Mouse (Mus musculus) layer of hippocampus, adult 6 months (tissue): ENCODE data around the gene Arhgap33. TPM values are rescaled to one million over a fixed set of nuclear protein-coding genes. Genes with fewer than 3 reads are reported as not detected.

Source experiments
- long read RNA-seq, 2 experiments: library from polyadenylated mRNA; unstranded; transcript quantifications; one replicate each; pipeline ENCODE4 v2.0.0; 2019 to 2020
- microRNA-seq: library from miRNA; unstranded; fragments of <30 nt; microRNA quantifications from one replicate; pipeline ENCODE4 v1.2.0, GENCODE M21; 2020
- polyA plus RNA-seq: library from polyadenylated mRNA; unstranded; fragments of <200 nt; fragmentation: Nextera tagmentation; gene quantifications from 2 replicates; pipeline ENCODE4 v1.2.3, GENCODE M21; 2021

The Arhgap33 gene
- 43.0 and 61.1 TPM in 2 replicates for polyA plus RNA-seq
- long read RNA-seq, experiment 1, full-length matches to known transcripts, result 1 of 11 reads
- long read RNA-seq, experiment 1, partial matches to known transcripts, result 4 of 11 reads
- long read RNA-seq, experiment 1, other reads (novel, unspliced or antisense), result 6 of 11 reads
- long read RNA-seq, experiment 2, full-length matches to known transcripts, result 5 of 14 reads
- long read RNA-seq, experiment 2, partial matches to known transcripts, result 9 of 14 reads
- long read RNA-seq, experiment 2, other reads (novel, unspliced or antisense), result 0 of 14 reads

DNA sequence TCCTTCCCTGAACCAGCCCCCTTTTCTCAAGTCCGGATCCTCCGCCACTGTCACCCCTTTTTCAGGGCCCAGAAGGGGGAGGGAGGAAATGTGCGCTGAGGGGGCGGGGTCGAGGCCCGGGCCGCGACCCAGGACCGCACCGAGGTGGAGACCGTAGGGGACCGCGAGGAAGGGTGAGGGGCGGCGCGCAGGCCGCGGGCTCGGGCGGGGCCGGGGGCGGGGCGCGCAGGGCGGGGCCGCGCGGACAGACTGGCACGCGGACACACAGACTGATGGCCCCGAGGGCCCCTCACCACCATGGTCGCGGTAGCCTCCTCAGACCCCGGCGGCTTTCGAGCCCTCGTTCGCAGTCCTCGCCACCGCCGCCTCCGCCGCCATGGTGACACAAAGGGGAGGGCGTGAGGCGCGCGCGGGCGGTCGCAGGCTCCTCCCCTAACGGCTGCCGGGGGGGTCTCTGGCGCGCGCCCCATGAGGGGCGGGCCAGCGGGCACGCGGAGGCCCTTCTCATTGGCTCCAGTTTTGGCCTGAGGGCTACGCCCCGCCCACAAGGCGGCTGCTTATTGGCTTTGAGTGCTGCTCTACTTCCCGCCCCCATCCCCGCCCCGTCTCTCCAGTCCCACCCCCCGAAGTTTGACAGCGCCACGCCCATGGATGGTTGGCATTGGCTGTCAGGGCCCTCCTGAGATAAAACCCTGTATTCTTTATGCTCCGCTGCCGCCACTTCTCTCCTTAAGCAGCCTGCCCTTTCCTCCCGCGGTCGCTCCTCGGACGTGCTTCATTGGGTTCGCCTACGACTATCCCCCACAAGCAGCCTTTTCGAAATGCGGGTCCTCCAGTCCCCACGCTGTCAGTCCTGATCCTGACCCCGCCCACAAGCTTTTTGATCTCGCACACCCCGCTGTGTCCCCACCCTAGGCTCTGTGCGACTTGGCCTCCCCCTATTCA lies at the start of gene Arhgap33:
Arhgap33 (minus strand) TSS at position 428 of the 945 bp plus-strand sequence.

DNA sequence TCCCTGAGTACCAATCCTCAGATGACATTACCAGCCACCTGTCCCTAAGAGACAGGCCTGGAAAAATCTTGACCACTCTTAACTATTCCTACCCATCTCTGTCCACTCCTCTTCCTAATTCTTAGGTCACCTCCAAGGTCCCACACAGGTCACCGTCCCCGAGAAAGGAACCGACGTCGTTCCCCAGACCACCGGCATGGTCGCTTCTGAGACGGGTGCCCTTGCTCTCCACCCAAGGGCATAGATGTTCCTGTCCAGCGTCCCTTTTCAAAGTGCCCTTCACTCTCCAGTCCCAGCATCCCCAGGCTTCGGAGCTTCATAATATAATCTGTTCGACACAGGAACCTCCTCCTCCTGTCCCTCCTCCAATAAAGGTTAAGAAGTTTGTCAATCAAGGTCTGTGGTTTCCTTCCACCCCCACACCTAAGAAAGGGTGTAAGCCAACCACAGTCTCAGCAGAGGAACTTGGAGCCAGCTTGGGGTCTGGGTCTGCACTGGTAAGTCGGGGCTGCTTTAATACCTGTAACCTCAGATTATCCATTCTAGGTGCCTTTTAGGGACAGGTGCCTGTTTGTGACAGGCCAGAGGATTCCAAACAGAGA lies 30.2 kb upstream of the Arhgap33 start, which contains the start of gene Igflr1:
Igflr1 (plus strand) TSS at position 458 of the 602 bp plus-strand sequence.

DNA sequence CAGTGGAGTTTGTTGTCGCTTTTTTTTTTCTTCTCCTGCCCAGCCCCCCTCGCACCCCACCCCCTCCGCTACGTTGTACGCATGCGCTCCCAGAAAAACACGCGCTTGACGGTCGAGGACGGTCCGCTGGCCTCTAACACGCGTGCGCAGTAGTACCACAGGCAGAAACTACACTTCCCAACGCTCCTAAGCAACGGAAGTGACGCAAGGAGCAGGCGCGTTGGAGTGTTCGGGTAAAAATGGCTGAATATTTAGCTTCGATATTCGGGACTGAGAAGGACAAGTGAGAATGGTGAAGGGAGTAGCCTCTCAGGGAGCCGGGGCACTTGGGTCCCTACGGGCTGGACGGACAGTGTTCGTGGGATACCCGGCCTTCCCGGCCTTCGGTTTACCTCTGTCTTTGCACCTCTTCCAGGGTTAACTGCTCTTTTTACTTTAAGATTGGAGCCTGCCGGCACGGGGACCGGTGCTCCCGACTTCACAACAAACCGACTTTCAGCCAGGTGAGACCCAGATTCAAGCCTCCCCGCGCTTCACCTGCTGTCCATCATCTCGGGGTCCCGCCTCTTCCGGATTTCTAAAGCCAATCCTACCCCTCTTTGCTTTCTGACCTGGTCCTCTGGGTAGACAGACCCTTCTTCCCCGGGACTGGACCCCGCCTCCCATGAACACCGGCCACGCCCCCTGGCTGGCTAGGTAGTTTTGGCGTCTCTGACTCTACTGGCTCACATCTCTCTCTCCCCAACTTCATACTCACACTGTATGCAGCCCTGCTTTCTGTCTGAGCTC lies 28.5 kb upstream of the Arhgap33 start, which contains the start of the genes U2af1l4, Gm49396 and Psenen:
U2af1l4 (plus strand) TSS at position 185 of the 789 bp plus-strand sequence.
Gm49396 (plus strand) TSS at position 228 of the 789 bp plus-strand sequence.
Psenen (minus strand) TSS at position 511 of the 789 bp plus-strand sequence.

DNA sequence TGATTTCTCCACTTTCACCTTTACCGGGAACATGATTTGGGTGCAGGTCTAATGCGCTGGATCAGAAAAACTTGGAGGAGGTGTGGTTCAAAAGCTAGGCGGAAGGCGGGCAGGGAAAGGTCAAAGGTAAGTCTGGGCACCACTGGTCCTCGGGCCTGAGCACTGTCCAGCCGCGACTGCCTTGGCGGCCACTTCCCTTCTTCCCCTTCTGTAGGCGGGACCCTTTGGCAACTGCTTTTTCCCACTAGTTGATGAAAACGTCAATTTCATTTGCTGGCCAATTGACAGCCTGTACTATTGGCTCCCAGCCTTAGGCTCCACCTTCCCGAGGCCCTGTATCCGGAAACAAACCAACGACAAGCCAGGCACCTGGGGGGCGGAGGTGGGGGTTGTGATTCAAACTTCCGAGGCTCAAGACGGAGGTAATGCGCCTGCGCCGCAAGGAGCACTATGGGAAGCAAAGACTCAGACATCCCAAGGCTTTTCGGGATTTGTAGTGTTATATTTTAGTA lies 24.6 kb upstream of the Arhgap33 start, which contains the start of gene Lin37:
Lin37 (minus strand) TSS at position 396 of the 512 bp plus-strand sequence.

DNA sequence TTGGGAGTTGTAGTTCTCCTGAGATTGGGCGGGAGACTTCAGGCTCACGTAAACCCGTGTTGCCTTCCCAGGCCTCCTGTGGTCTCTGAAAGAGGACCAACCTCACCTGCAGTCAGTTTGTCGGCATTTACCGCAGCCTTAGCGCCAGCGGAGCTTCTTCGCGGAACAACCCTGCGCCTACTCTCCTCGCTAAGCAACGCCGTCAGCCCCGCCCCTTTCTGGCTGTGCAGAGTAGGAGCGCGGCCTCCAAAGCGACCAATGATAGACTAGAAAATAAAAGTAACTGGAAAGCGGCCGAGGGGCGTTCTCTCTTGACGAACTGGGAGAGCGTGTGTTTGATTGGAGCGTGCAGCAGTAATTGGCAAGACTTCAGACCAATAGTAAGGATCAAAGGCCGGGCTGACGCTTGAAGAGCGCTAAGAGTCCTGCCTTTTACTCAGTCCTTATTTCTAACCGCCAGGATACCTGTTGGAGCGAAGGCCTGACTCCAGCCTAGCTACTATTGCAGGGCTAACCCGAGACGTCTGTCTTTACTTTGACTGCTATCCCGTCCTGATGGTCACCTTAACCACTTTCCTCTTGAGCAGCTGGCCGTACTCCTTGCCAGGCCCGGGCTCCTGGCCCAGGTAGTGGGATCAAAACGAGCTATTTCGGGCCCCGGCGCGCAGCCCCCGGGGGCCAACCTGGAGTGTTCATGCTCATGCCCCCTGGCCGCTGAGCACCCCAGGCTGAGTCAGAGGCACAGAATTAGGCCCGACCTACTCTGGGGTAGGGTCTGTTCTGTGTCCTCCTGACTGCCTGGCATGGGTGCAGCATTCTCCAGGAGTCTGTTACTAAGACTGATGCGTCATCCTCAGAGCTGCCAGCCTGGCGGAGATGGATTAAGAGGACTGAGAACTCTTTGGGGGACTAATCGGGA lies 17.5 kb upstream of the Arhgap33 start, which contains the start of the genes Hspb6 and Proser3:
Hspb6 (plus strand) TSS at position 77 of the 919 bp plus-strand sequence.
Proser3 (minus strand) TSS at position 198 of the 919 bp plus-strand sequence.

DNA sequence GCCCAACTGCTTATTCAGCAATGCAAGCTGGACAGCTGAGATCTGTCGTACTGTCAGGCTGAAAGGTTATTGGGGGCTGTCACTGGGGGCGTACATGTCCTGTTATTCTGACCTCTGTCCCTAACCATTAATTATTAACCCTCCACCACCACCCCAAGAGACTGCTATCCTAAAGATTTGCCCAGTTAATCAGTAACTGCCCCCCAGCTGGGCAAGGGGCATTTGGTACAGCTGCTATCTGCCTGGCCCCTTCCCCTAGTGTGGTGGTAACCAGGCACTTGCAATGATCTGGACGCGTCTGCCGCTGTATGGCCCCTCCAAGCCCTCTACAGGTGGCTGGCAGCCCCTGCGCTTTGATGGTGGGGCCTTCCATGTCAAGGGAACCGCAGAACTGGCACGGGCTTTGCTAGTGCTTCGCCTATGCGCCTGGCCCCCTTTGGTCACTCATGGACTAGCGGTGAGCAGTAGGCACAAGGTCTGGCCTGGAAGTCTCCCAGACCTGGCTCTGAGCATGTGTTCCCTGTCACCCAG lies 41.4 kb downstream of the Arhgap33 start, which contains the start of gene Prodh2:
Prodh2 (plus strand) TSS at position 222 of the 531 bp plus-strand sequence.

Small RNA genes within 50 kb of the gene (microRNA-seq; reads per million reads assigned to microRNA genes)
- 1.7 reads per million for gene Gm38670

Other genes starting within 250 kb of the Arhgap33 start
- 160 and 231 TPM in 2 replicates for gene Clip3, start 243.3 kb downstream of the Arhgap33 start, polyA plus RNA-seq
- 140 and 144 TPM in 2 replicates for gene Alkbh6, start 226.3 kb downstream of the Arhgap33 start, polyA plus RNA-seq
- gene Syne4, start 220.3 kb downstream of the Arhgap33 start, polyA plus RNA-seq, result 0.33 and 0.63 TPM in 2 replicates
- 3.0 and 4.7 TPM in 2 replicates for gene E130208F15Rik, start 213.3 kb downstream of the Arhgap33 start, polyA plus RNA-seq
- gene Sdhaf1, start 211.2 kb downstream of the Arhgap33 start, polyA plus RNA-seq, result 22.3 and 23.3 TPM in 2 replicates
- gene Lrfn3, start 172.3 kb downstream of the Arhgap33 start, polyA plus RNA-seq, result 4.7 and 4.8 TPM in 2 replicates
- gene Tyrobp, start 121.3 kb downstream of the Arhgap33 start, polyA plus RNA-seq, result 120 and 125 TPM in 2 replicates
- 2.7 and 3.0 TPM in 2 replicates for gene Hcst, start 115.2 kb downstream of the Arhgap33 start, polyA plus RNA-seq
- gene Nfkbid, start 113.3 kb downstream of the Arhgap33 start, polyA plus RNA-seq, result 0.40 and 0.80 TPM in 2 replicates
- 316 and 379 TPM in 2 replicates for gene Aplp1, start 89.5 kb downstream of the Arhgap33 start, polyA plus RNA-seq
- gene Kirrel2, start 77.4 kb downstream of the Arhgap33 start, polyA plus RNA-seq, result 1.9 and 2.2 TPM in 2 replicates
- 0.90 and 0.92 TPM in 2 replicates for gene Nphs1, start 76.7 kb downstream of the Arhgap33 start, polyA plus RNA-seq
- gene Prodh2, start 41.4 kb downstream of the Arhgap33 start, polyA plus RNA-seq, result not detected in 2 replicates
- 6.1 and 6.3 TPM in 2 replicates for gene Hspb6, start 17.1 kb upstream of the Arhgap33 start, polyA plus RNA-seq
- 1.2 and 4.0 TPM in 2 replicates for gene Proser3, start 17.2 kb upstream of the Arhgap33 start, polyA plus RNA-seq
- 65.8 and 69.9 TPM in 2 replicates for gene Lin37, start 24.8 kb upstream of the Arhgap33 start, polyA plus RNA-seq
- gene U2af1l4, start 28.2 kb upstream of the Arhgap33 start, polyA plus RNA-seq, result 122 and 127 TPM in 2 replicates
- 0.33 and 0.40 TPM in 2 replicates for gene Gm49396, start 28.3 kb upstream of the Arhgap33 start, polyA plus RNA-seq
- 190 and 201 TPM in 2 replicates for gene Psenen, start 28.6 kb upstream of the Arhgap33 start, polyA plus RNA-seq
- gene Igflr1, start 30.4 kb upstream of the Arhgap33 start, polyA plus RNA-seq, result 0.46 and 0.69 TPM in 2 replicates
- 1.4 and 3.8 TPM in 2 replicates for gene Kmt2b, start 53.7 kb upstream of the Arhgap33 start, polyA plus RNA-seq
- gene Zbtb32, start 63.8 kb upstream of the Arhgap33 start, polyA plus RNA-seq, result 0.23 and 0.30 TPM in 2 replicates
- gene Upk1a, start 77.8 kb upstream of the Arhgap33 start, polyA plus RNA-seq, result not detected in 2 replicates
- gene Cox6b1, start 91.1 kb upstream of the Arhgap33 start, polyA plus RNA-seq, result 2,257 and 2,565 TPM in 2 replicates
- not detected in 2 replicates for gene Etv2, start 100.8 kb upstream of the Arhgap33 start, polyA plus RNA-seq
- 136 and 146 TPM in 2 replicates for gene Rbm42, start 115.3 kb upstream of the Arhgap33 start, polyA plus RNA-seq
- 3.7 and 4.0 TPM in 2 replicates for gene Haus5, start 129.9 kb upstream of the Arhgap33 start, polyA plus RNA-seq
- not detected in 2 replicates for gene Pmis2, start 136.5 kb upstream of the Arhgap33 start, polyA plus RNA-seq
- not detected in 2 replicates for gene 2200002J24Rik, start 163.9 kb upstream of the Arhgap33 start, polyA plus RNA-seq
- 1.1 and 1.2 TPM in 2 replicates for gene Atp4a, start 177.1 kb upstream of the Arhgap33 start, polyA plus RNA-seq
- gene Tmem147, start 194.5 kb upstream of the Arhgap33 start, polyA plus RNA-seq, result 194 and 230 TPM in 2 replicates
- gene Gapdhs, start 208.6 kb upstream of the Arhgap33 start, polyA plus RNA-seq, result not detected in 2 replicates
- gene Sbsn, start 216.4 kb upstream of the Arhgap33 start, polyA plus RNA-seq, result 3.8 and 3.9 TPM in 2 replicates
- 2.9 and 4.1 TPM in 2 replicates for gene Dmkn, start 228.7 kb upstream of the Arhgap33 start, polyA plus RNA-seq